ENCODE assay signal across 9 mouse cellular contexts in genomic region chr8:57610706-57611418, GRCm38 (mm10). TPM values are rescaled to one million over a fixed set of nuclear protein-coding genes. Genes with fewer than 3 reads are reported as not detected.
DNase-seq lines count a peak whose midpoint lies in the region; ATAC-seq and TF ChIP-seq lines count a peak whose summit lies in the region.
"Had no signal": no experiment of that assay in that cellular context is flagged by ENCODE, and none has a peak within 500 bp of the region (broad histone marks: within the 10 kb centered on the region; RNA-seq: fewer than 3 reads in every experiment).

No protein-coding gene starts in this region.

- intact Hi-C loops in left cerebral cortex, postnatal 14 days (cut with DNase I) = no loop called here

- H3K4me1 ChIP-seq in heart, postnatal 0 days (ENCODE audit: control insufficient read depth, insufficient read depth) = peaks cover 13% of the 10 kb centered on the region; the same call in 1 of the 2 replicates
- H3K4me1 ChIP-seq in intestine, embryonic 16.5 days (ENCODE audit: control insufficient read depth, insufficient read depth, low read length) = peaks cover 14% of the 10 kb centered on the region; the same call in 1 of the 2 replicates

- no peak for TF ChIP-seq EP300 in heart, postnatal 0 days (IDR thresholded peaks at IDR 0.05; ENCODE audit: low read depth)

- no peak overlapping the region for H3K4me3 ChIP-seq in heart, postnatal 0 days (ENCODE audit: low read depth, low read length)
- H3K4me3 ChIP-seq in intestine, embryonic 16.5 days (ENCODE audit: low read length) = no peak overlapping the region

- TF ChIP-seq CTCF in heart, postnatal 0 days (IDR thresholded peaks at IDR 0.05; ENCODE audit: low read depth) = no peak

- 42% methylated on average over 10 of the region's 11 CpGs for WGBS in heart, postnatal 0 days
- WGBS in intestine, embryonic 16.5 days = 78% methylated on average over 11 of the region's 11 CpGs

- no peak for ATAC-seq in heart, postnatal 0 days (ENCODE audit: insufficient read depth, low read depth)
- no peak; the same call in 1 of the 2 replicates for ATAC-seq in intestine, embryonic 16.5 days

- H3K36me3 ChIP-seq in heart, postnatal 0 days (replicated peaks; ENCODE audit: control insufficient read depth, insufficient read depth, low read length) = no peaks in the 10 kb centered on the region
- no peaks in the 10 kb centered on the region for H3K36me3 ChIP-seq in intestine, embryonic 16.5 days (ENCODE audit: control insufficient read depth, insufficient read depth, low read length)

- DNase-seq in right cerebral cortex, adult 18-20 months = peak; percentile 54
- no peak for DNase-seq in right cerebral cortex, postnatal 25 days
- DNase-seq in cerebellum, adult 9-11 months = peak; percentile 69
- peak; percentile 50 for DNase-seq in heart, postnatal 0 days (ENCODE audit: low spot score)
- DNase-seq in left cerebral cortex, postnatal 14 days (ENCODE audit: low spot score in 2 of 2) = peak; percentile 69 to 78
- peak; percentile 29 for DNase-seq in telencephalon, adult 2 months (ENCODE audit: low read depth, low spot score)
- DNase-seq in thymus, postnatal 4 days = no peak

- H3K9ac ChIP-seq in heart, postnatal 0 days (replicated peaks; ENCODE audit: low read depth, low read length) = no peak overlapping the region
- H3K9ac ChIP-seq in intestine, embryonic 16.5 days (ENCODE audit: low read depth, low read length) = no peak overlapping the region

- H3K4me2 ChIP-seq in heart, postnatal 0 days (ENCODE audit: low read depth, low read length) = no peak overlapping the region
- no peak overlapping the region for H3K4me2 ChIP-seq in intestine, embryonic 16.5 days (ENCODE audit: low read depth, low read length)

- no peak overlapping the region for H3K27ac ChIP-seq in heart, postnatal 0 days (ENCODE audit: low read depth)
- H3K27ac ChIP-seq in intestine, embryonic 16.5 days (ENCODE audit: low read length) = no peak overlapping the region
- H3K27ac ChIP-seq: kidney, postnatal 0 days had no signal

- no peaks in the 10 kb centered on the region for H3K9me3 ChIP-seq in heart, postnatal 0 days (replicated peaks; ENCODE audit: control insufficient read depth, low read length)
- H3K9me3 ChIP-seq in intestine, embryonic 16.5 days (ENCODE audit: control insufficient read depth, low read length) = no peaks in the 10 kb centered on the region

- H3K27me3 ChIP-seq in heart, postnatal 0 days (ENCODE audit: control insufficient read depth, insufficient read depth, low read length) = no peaks in the 10 kb centered on the region
- no peaks in the 10 kb centered on the region for H3K27me3 ChIP-seq in intestine, embryonic 16.5 days (replicated peaks; ENCODE audit: control insufficient read depth, insufficient read depth, low read length)

RNA-seq across cellular contexts. Expression of gene Galnt7, which starts 42.0 kb away (rescaled TPM):
- 7.2 and 10.4 TPM in 2 replicates for total RNA-seq in heart, postnatal 0 days (2014; rRNA removed; ENCODE audit: low replicate concordance)
- 3.5 and 3.6 TPM in 2 replicates for polyA plus RNA-seq in heart, postnatal 0 days (2015; fragmentation: Nextera tagmentation; extraction: Ambion mirVana)
- total RNA-seq in left cerebral cortex, postnatal 14 days (2021) = 1 to 10 TPM; 8.1 to 8.3 TPM
- polyA plus RNA-seq in intestine, embryonic 16.5 days (2015; fragmentation: Nextera tagmentation; extraction: Ambion mirVana) = 33.5 and 35.0 TPM in 2 replicates

Comparison
In these comparisons a context has a peak if more than half of its experiments do, and no peak if none do; other contexts are left out.
1. DNase-seq: peak in right cerebral cortex, adult 18-20 months (single experiment), cerebellum, adult 9-11 months (single experiment), heart, postnatal 0 days (single experiment), left cerebral cortex, postnatal 14 days (2 of 2) and telencephalon, adult 2 months (single experiment); none in right cerebral cortex, postnatal 25 days (single experiment) and thymus, postnatal 4 days (single experiment).